Mouse (Mus musculus) urinary bladder, postnatal 10 days (tissue): ENCODE results near the gene Rwdd2b.

Source experiments
- DNase-seq: peaks from one replicate; pipeline ENCODE4 v3.0.0; 2022; ENCODE audit warnings: low spot score

The Rwdd2b gene

GRCm38 (mm10) chr16:87440184-87440686 lies at the start of gene Rwdd2b:
Gene Rwdd2b, minus strand, starts transcription at chr16:87440573.
- peak; percentile 69 for DNase-seq

- DNase-seq, result no peak
Observed at GRCm38 (mm10) chr16:87488605-87489004, 48.2 kb upstream of the Rwdd2b start.

- DNase-seq, result no peak
Observed at GRCm38 (mm10) chr16:87486739-87487138, 46.4 kb upstream of the Rwdd2b start.

- DNase-seq, result no peak
Observed at GRCm38 (mm10) chr16:87484367-87484766, 44.0 kb upstream of the Rwdd2b start.

- DNase-seq, result no peak
Observed at GRCm38 (mm10) chr16:87470579-87470978, 30.2 kb upstream of the Rwdd2b start.

GRCm38 (mm10) chr16:87458752-87459151 lies 18.4 kb upstream of the Rwdd2b start:
- no peak for DNase-seq

GRCm38 (mm10) chr16:87455180-87455611 lies 14.8 kb upstream of the Rwdd2b start:
- no peak for DNase-seq

GRCm38 (mm10) chr16:87454419-87455179 lies 14.2 kb upstream of the Rwdd2b start, which contains the start of gene Usp16:
Gene Usp16, plus strand, starts transcription at chr16:87454703.
- DNase-seq, result peak; percentile 82

- no peak for DNase-seq
Observed at GRCm38 (mm10) chr16:87453226-87453625, 12.9 kb upstream of the Rwdd2b start.

- DNase-seq, result no peak
Observed at GRCm38 (mm10) chr16:87445528-87445927, 5.2 kb upstream of the Rwdd2b start.

- DNase-seq, result no peak
Observed at GRCm38 (mm10) chr16:87445110-87445509, 4.7 kb upstream of the Rwdd2b start.

GRCm38 (mm10) chr16:87444071-87444470 lies 3.7 kb upstream of the Rwdd2b start:
- no peak for DNase-seq

GRCm38 (mm10) chr16:87443245-87443644 lies 2.9 kb upstream of the Rwdd2b start:
- no peak for DNase-seq

- no peak for DNase-seq
Observed at GRCm38 (mm10) chr16:87442291-87442690, 1.9 kb upstream of the Rwdd2b start.

- no peak for DNase-seq
Observed at GRCm38 (mm10) chr16:87441089-87441488, 716 bp upstream of the Rwdd2b start.

- no peak for DNase-seq
Observed at GRCm38 (mm10) chr16:87438697-87439096, 1.7 kb downstream of the Rwdd2b start.

GRCm38 (mm10) chr16:87437096-87437495 lies 3.3 kb downstream of the Rwdd2b start:
- DNase-seq, result no peak

GRCm38 (mm10) chr16:87435411-87436205 lies 4.8 kb downstream of the Rwdd2b start:
- DNase-seq, result no peak

- no peak for DNase-seq
Observed at GRCm38 (mm10) chr16:87434946-87435345, 5.4 kb downstream of the Rwdd2b start.

GRCm38 (mm10) chr16:87434266-87434665 lies 6.1 kb downstream of the Rwdd2b start:
- no peak for DNase-seq

- DNase-seq, result peak; percentile 97
Observed at GRCm38 (mm10) chr16:87432033-87432814, 8.1 kb downstream of the Rwdd2b start, which contains the start of gene Ltn1. Gene Ltn1, minus strand, starts transcription at chr16:87432612.

GRCm38 (mm10) chr16:87427516-87427915 lies 12.9 kb downstream of the Rwdd2b start:
- no peak for DNase-seq
